Mouse (Mus musculus) myocyte (in vitro differentiated cells): ENCODE measurements around the gene Lyst.

Source experiments
- CEBPB ChIP-seq: IDR thresholded peaks from 2 replicates; pipeline ENCODE4 v1.6.1; 2011; ENCODE audit warnings: mild to moderate bottlenecking, moderate library complexity; ENCODE audit not compliant: poor library complexity, insufficient read depth, severe bottlenecking
- E2F4 ChIP-seq: IDR thresholded peaks from one replicate; pipeline ENCODE4 v1.6.1; 2011; ENCODE audit warnings: mild to moderate bottlenecking, control low read depth, moderate library complexity; ENCODE audit not compliant: insufficient read depth
- MAX ChIP-seq: IDR thresholded peaks from one replicate; pipeline ENCODE4 v1.6.1; 2011; ENCODE audit warnings: low read depth, mild to moderate bottlenecking, control low read depth
- MYOD1 ChIP-seq, 3 experiments: IDR thresholded peaks; one replicate each; pipeline ENCODE4 v1.6.1; 2011; ENCODE audit warnings: control low read depth in 2 of 3, low read depth in 2 of 3, mild to moderate bottlenecking in 2 of 3, moderate library complexity in 1 of 3; ENCODE audit not compliant: insufficient read length in 2 of 3, control insufficient read depth in 1 of 3
- POLR2A ChIP-seq: IDR thresholded peaks from one replicate; pipeline ENCODE4 v1.6.1; 2011; ENCODE audit warnings: low read depth, mild to moderate bottlenecking, control low read depth, moderate library complexity; ENCODE audit not compliant: insufficient read length
- POLR2AphosphoS2 ChIP-seq: IDR thresholded peaks from one replicate; pipeline ENCODE4 v1.6.1; 2011; ENCODE audit warnings: low read depth, control low read depth; ENCODE audit not compliant: insufficient read length
- REST ChIP-seq: IDR thresholded peaks from one replicate; pipeline ENCODE4 v1.6.1; 2011; ENCODE audit warnings: mild to moderate bottlenecking, control low read depth, moderate library complexity; ENCODE audit not compliant: insufficient read depth, insufficient read length
- TCF12 ChIP-seq: IDR thresholded peaks from one replicate; pipeline ENCODE4 v1.6.1; 2011; ENCODE audit warnings: mild to moderate bottlenecking, control low read depth; ENCODE audit not compliant: poor library complexity, insufficient read depth, severe bottlenecking
- TCF3 ChIP-seq: IDR thresholded peaks from one replicate; pipeline ENCODE4 v1.6.1; 2011; ENCODE audit warnings: low read depth, control low read depth; ENCODE audit not compliant: insufficient read length
- USF1 ChIP-seq: IDR thresholded peaks from one replicate; pipeline ENCODE4 v1.6.1; 2011; ENCODE audit warnings: low read depth, mild to moderate bottlenecking, control low read depth, moderate library complexity

- no peak for TF ChIP-seq USF1
- no peak for TF ChIP-seq POLR2A
- no peak for TF ChIP-seq MAX
- TF ChIP-seq TCF3, result no peak
- TF ChIP-seq E2F4, result no peak
- TF ChIP-seq CEBPB, result no peak
- TF ChIP-seq MYOD1 (IDR thresholded peaks at IDR 0.05; ENCODE audit: control insufficient read depth in 1 of 3, insufficient read length in 2 of 3, low read depth in 2 of 3), result no peak
- no peak for TF ChIP-seq REST
- TF ChIP-seq POLR2AphosphoS2, result no peak
- no peak for TF ChIP-seq TCF12
Measured at GRCm38 (mm10) chr13:13588518-13588917, 1.7 kb upstream of the Lyst start.
